Mouse (Mus musculus) liver, postnatal 0 days (tissue): ENCODE measurements at regions not wholly inside any gene's neighbourhood (a gene's known extent, or its start where the extent isn't known, plus 50 kb on each side); places are given as distances from the start of the nearest gene placed in this dataset.
A peak's percentile ranks its signal among the peaks of the same experiment; 100 is the strongest.

Source experiments
- ATAC-seq: fragments of 200-750 bp; cut with Nextera tagmentation; 2 replicates; pipeline ENCODE4 v1.8.0; 2017; ENCODE audit warnings: mild to moderate bottlenecking, moderate library complexity
- DNase-seq: peaks from one replicate; pipeline ENCODE4 v3.0.0-alpha.2; 2016
- H3K27ac ChIP-seq: fragments of 300-500 bp; sonication (generic); 2 replicates; pipeline ENCODE4 v1.5.1; 2014; ENCODE audit warnings: antibody characterized with exemption, moderate library complexity, mild to moderate bottlenecking, low read depth
- H3K27me3 ChIP-seq: fragments of 300-500 bp; sonication (generic); 2 replicates; pipeline ENCODE4 v1.6.1; 2014; ENCODE audit warnings: low read length, control low read depth, mixed read lengths; ENCODE audit not compliant: insufficient read depth
- H3K36me3 ChIP-seq: fragments of 300-500 bp; sonication (generic); replicated peaks from 2 replicates; pipeline ENCODE4 v1.6.1; 2014; ENCODE audit warnings: mild to moderate bottlenecking, control low read depth, low read length, moderate library complexity, mixed read lengths; ENCODE audit not compliant: insufficient read depth
- H3K4me1 ChIP-seq: fragments of 300-500 bp; sonication (generic); 2 replicates; pipeline ENCODE4 v1.6.1; 2014; ENCODE audit warnings: antibody characterized with exemption, mild to moderate bottlenecking, control low read depth; ENCODE audit not compliant: insufficient read depth
- H3K4me2 ChIP-seq: fragments of 300-500 bp; sonication (generic); 2 replicates; pipeline ENCODE4 v1.6.1; 2014; ENCODE audit warnings: low read depth, mild to moderate bottlenecking, low read length, moderate library complexity, mixed read lengths
- H3K4me3 ChIP-seq: fragments of 300-500 bp; sonication (generic); 2 replicates; pipeline ENCODE4 v1.5.1; 2014; ENCODE audit warnings: low read depth, low read length
- H3K9ac ChIP-seq: fragments of 300-500 bp; sonication (generic); replicated peaks from 2 replicates; pipeline ENCODE4 v1.6.1; 2014; ENCODE audit warnings: mild to moderate bottlenecking, moderate library complexity
- H3K9me3 ChIP-seq: fragments of 300-500 bp; sonication (generic); 2 replicates; pipeline ENCODE4 v1.6.1; 2016; ENCODE audit warnings: mild to moderate bottlenecking, control low read depth, low read length, mixed read lengths
- CTCF ChIP-seq: sonication (generic); IDR thresholded peaks from 2 replicates; pipeline ENCODE4 v1.5.1; 2016; ENCODE audit warnings: antibody characterized with exemption, low read depth
- EP300 ChIP-seq: IDR thresholded peaks from 2 replicates; pipeline ENCODE4 v1.6.1; 2016; ENCODE audit warnings: antibody characterized with exemption, low read depth, mild to moderate bottlenecking
- WGBS: fragments of 180-500 bp; shearing (Covaris S2); extraction: QIAGEN DNeasy Blood & Tissue Kit; methylation state at CpG from one replicate; pipeline ENCODE4 v1.1.7; 2014; ENCODE audit not compliant: insufficient replicate concordance; 5-methylcytosine and 5-hydroxymethylcytosine counted together

- WGBS, result 72% methylated on average over 1 of the region's 1 CpGs
- H3K27me3 ChIP-seq, result no peaks in the 10 kb centered on the region
Observed at GRCm38 (mm10) chr4:55973706-55974105, 441.4 kb upstream of the Klf4 start.

GRCm38 (mm10) chr4:55972235-55972819 is 440.1 kb upstream of the Klf4 start:
- TF ChIP-seq CTCF (no peak), EP300 (no peak)
- ATAC-seq (no peak), DNase-seq (no peak)
- Histone ChIP-seq H3K36me3 (no peaks in the 10 kb centered on the region), H3K27ac (no peak overlapping the region), H3K9ac (no peak overlapping the region), H3K4me3 (no peak overlapping the region), H3K4me1 (no peaks in the 10 kb centered on the region), H3K27me3 (no peaks in the 10 kb centered on the region), H3K4me2 (no peak overlapping the region), H3K9me3 (no peaks in the 10 kb centered on the region)
- WGBS, result 64% methylated on average over 7 of the region's 7 CpGs

More at GRCm38 (mm10) chr4:55973706-55974105, 441.4 kb upstream of the Klf4 start:
- H3K9me3 ChIP-seq, result no peaks in the 10 kb centered on the region
- no peak for ATAC-seq
- DNase-seq, result no peak
- H3K9ac ChIP-seq, result no peak overlapping the region
- H3K4me3 ChIP-seq, result no peak overlapping the region
- TF ChIP-seq CTCF, result no peak
- no peak for TF ChIP-seq EP300
- H3K27ac ChIP-seq, result no peak overlapping the region
- H3K4me2 ChIP-seq, result no peak overlapping the region
- no peaks in the 10 kb centered on the region for H3K4me1 ChIP-seq
- H3K36me3 ChIP-seq, result no peaks in the 10 kb centered on the region

GRCm38 (mm10) chr4:55960063-55960462 is 427.8 kb upstream of the Klf4 start:
- DNase-seq (no peak), ATAC-seq (peak; percentile 38; the same call in 1 of the 2 replicates)
- TF ChIP-seq EP300, result peak; percentile 28; the same call in 1 of the 2 replicates
- TF ChIP-seq CTCF, result no peak
- no peaks in the 10 kb centered on the region for H3K36me3 ChIP-seq
- no peak overlapping the region for H3K4me2 ChIP-seq
- WGBS, result 69% methylated on average over 1 of the region's 1 CpGs
- H3K9ac ChIP-seq, result no peak overlapping the region
- no peak overlapping the region for H3K4me3 ChIP-seq
- H3K27ac ChIP-seq, result no peak overlapping the region
- H3K9me3 ChIP-seq, result no peaks in the 10 kb centered on the region
- H3K27me3 ChIP-seq, result no peaks in the 10 kb centered on the region
- no peaks in the 10 kb centered on the region for H3K4me1 ChIP-seq

GRCm38 (mm10) chr4:55953701-55954100 is 421.4 kb upstream of the Klf4 start:
- Histone ChIP-seq H3K4me1 (no peaks in the 10 kb centered on the region), H3K9ac (no peak overlapping the region), H3K9me3 (no peaks in the 10 kb centered on the region), H3K27ac (no peak overlapping the region), H3K36me3 (no peaks in the 10 kb centered on the region), H3K27me3 (no peaks in the 10 kb centered on the region), H3K4me3 (no peak overlapping the region), H3K4me2 (no peak overlapping the region)
- no peak for ATAC-seq
- no peak for TF ChIP-seq EP300
- TF ChIP-seq CTCF, result no peak
- 82% methylated on average over 1 of the region's 1 CpGs for WGBS
- DNase-seq, result no peak

GRCm38 (mm10) chr4:55952220-55952619 is 420.0 kb upstream of the Klf4 start:
- ATAC-seq (no peak), DNase-seq (no peak)
- no peaks in the 10 kb centered on the region for H3K4me1 ChIP-seq
- no peaks in the 10 kb centered on the region for H3K36me3 ChIP-seq
- H3K9ac ChIP-seq, result no peak overlapping the region
- H3K9me3 ChIP-seq, result no peaks in the 10 kb centered on the region
- no peak overlapping the region for H3K4me2 ChIP-seq
- no peak for TF ChIP-seq EP300
- no peak for TF ChIP-seq CTCF
- no peaks in the 10 kb centered on the region for H3K27me3 ChIP-seq
- WGBS, result 66% methylated on average over 3 of the region's 3 CpGs
- H3K4me3 ChIP-seq, result no peak overlapping the region
- H3K27ac ChIP-seq, result no peak overlapping the region

GRCm38 (mm10) chr4:55941423-55941822 is 409.2 kb upstream of the Klf4 start:
- ATAC-seq, result no peak
- Histone ChIP-seq H3K27me3 (no peaks in the 10 kb centered on the region), H3K36me3 (no peaks in the 10 kb centered on the region), H3K9me3 (no peaks in the 10 kb centered on the region), H3K9ac (no peak overlapping the region), H3K4me1 (no peaks in the 10 kb centered on the region), H3K27ac (no peak overlapping the region), H3K4me3 (no peak overlapping the region), H3K4me2 (no peak overlapping the region)
- TF ChIP-seq CTCF, result no peak
- TF ChIP-seq EP300, result no peak
- no peak for DNase-seq
- 30% methylated on average over 1 of the region's 1 CpGs for WGBS

GRCm38 (mm10) chr4:55938383-55938782 is 406.1 kb upstream of the Klf4 start:
- ATAC-seq (peak; percentile 85), DNase-seq (peak; percentile 25)
- Histone ChIP-seq H3K9me3 (no peaks in the 10 kb centered on the region), H3K4me3 (no peak overlapping the region), H3K36me3 (no peaks in the 10 kb centered on the region), H3K9ac (no peak overlapping the region), H3K27me3 (no peaks in the 10 kb centered on the region), H3K4me2 (no peak overlapping the region), H3K4me1 (no peaks in the 10 kb centered on the region), H3K27ac (no peak overlapping the region)
- 32% methylated on average over 4 of the region's 4 CpGs for WGBS
- no peak for TF ChIP-seq EP300
- TF ChIP-seq CTCF, result no peak
